Mouse (Mus musculus): ENCODE measurements around the gene Slc25a35.
A peak's percentile ranks its signal among the peaks of the same experiment; 100 is the strongest.
"Not testable (repeated sequence)": the region's sequence is repeated elsewhere in the genome, so short reads cannot be mapped to it uniquely, and the experiment has no call there.

Slc25a35 gene

DNA sequence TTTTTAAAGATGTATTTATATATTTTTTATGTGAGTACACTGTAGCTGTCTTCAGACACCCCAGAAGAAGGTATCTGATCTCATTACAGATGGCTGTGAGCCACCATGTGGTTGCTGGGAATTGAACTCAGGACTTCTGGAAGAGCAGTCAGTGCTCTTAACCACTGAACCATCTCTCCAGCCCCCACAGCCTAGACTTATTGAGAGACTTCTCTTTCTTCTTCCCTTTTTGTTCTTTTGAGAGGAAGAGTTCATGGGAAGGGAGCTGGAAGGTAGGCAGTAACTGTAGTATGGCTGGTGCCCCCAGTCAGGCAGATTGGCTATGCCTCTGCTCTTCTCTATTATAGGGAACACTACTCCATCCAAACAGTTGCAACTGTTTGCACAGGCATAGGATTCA, 38.6 kb downstream of the Slc25a35 start:
- not testable (repeated sequence) for DNase-seq (ENCODE audit: low spot score in 2 of 2)

DNA sequence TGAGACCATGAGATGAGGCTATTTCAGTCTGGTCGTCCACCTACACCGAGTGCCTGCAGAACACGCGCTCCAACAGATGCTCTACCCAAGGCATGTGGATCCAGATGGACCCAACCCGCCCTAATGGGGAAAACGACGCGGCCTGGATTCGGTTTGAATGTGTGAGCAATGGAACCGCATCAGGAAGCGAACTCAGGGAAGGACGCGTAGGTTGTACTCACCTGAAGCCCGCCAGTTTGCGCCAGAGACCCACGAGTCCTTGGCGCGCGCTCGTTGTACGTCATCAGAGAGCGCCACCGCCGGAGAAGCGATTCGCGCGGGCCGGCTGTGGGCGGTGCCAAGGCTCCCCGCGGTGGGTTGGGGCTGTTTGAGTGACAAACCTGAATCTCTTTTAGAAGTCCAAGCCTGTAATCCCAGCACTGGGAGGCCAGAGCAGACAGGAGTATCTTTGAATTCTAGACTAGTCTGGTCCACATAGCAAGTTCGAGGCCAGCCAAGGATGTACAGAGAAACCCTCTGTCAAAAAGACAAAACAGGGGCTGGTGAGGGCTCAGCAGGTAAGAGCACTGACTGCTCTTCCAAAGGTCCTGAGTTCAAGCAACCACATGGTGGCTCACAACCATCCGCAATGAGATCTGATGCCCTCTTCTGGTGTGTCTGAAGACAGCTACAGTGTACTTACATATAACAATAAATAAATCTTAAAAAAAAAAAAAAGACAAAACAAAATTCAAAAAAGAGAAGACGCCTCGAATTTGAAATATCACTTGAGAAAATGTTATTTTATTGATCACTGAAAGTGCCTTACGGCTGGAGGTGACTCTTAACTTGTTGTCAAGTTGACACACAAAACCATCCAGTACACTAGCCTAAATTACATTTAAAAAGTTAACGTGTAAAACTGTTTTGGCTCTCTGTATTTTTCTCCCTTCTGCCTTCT, 40.5 kb downstream of the Slc25a35 start, which contains the start of gene Pfas:
Gene Pfas, minus strand, starts transcription at position 279 of the 940 bp plus-strand sequence.
- peak; percentile 86 to 94 for DNase-seq (ENCODE audit: low spot score in 2 of 2)

DNA sequence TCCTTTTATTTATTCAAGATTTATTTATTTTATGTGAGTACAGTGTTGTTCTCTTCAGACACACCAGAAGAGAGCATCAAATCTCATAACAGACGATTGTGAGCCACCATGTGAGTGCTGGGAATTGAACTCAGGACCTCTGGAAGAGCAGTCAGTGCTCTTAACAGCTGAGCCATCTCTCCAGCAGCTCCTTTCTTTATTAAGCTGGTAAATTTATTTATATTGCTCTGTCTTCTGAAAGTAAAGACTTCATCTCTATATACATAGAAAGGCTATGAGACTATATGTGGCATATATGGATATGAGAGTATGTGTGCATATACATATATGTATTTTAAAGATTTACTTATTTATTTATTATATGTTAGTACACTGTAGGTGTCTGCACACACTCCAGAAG, 41.6 kb downstream of the Slc25a35 start:
- no peak for DNase-seq (ENCODE audit: low spot score in 2 of 2)

DNA sequence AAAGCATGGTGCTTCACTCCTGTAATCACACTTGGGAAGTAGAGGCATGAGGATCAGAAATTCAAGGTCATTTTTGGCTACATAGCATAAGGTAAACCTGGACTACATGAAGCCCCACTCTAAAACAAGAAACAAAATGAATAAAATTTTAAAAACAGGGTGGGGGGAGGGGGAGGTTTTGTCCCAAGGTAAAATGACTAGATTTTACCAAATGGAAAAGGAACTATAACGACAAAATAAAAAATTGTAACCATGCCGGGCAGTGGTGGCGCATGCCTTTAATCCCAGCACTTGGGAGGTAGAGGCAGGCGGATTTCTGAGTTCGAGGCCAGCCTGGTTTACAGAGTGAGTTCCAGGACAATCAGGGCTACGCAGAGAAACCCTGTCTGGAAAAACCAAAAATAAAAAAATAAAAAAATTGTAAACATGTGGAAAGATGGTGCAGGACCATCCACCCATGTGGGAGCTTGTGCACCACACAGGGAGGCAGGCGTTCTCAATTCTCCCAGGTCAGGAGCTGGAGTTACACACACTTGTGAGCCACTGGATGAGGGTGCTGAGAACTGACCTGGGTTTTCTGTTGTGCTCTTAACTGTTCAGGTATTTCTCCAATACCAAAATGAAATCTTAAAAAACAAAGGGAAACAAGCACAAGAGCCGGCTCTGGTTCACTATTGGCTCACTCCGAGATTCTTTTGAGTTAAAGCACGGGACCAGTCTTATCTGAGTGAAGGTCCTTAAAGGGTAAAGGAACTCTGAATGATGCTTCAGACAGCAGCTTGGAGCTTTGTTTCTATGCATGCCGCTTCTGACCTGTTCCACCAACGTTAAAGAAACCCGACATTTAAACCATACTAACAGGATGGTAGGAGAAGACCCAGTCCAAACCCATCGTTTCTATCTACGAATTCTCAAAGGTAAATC, 42.7 kb downstream of the Slc25a35 start:
- no peak for DNase-seq (ENCODE audit: low spot score in 2 of 2)

DNA sequence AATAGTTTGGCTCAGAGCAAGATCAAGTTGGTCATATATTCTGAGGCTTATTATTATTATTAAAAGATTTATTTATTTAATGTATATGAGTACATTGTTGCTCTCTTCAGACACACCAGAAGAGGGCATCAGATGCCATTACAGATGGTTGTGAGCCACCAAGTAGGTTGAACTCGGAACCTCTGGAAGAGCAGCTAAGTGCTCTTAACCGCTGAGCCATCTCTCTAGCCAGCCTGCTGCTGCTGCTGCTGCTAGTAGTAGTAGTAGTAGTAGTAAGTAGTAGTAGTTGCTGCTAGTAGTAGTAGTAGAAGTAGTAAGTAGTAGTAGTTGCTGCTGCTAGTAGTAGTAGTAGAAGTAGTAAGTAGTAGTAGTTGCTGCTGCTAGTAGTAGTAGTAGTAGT, 43.5 kb downstream of the Slc25a35 start:
- not testable (repeated sequence) for DNase-seq (ENCODE audit: low spot score in 2 of 2)

DNA sequence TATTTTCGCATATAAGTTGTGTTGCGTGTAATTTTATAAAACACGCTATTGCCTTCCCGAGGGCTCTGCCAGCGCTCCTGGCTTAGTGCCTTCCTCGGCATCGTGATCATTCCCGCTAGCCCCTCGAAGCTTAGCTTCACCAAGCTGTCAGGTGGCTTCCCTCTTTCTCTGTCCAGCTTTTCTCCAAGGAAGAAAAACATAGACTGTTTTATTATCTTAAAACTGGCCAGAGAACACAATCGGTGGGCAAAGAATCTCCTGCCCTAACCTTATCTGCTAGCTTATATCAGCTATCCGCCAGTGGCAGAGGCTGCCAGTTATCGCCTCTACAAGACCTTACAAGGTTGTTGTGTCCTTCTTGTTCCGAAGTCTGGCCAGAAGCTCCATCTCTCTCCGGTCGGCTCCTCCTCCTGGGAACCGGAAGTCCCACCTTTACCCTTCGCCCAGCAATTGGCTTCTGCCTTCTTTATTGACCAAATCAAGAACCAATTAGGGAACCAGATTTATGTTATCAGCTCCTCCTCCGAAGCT, 44.2 kb downstream of the Slc25a35 start:
- DNase-seq (ENCODE audit: low spot score in 2 of 2), result peak; percentile 78 to 80

DNA sequence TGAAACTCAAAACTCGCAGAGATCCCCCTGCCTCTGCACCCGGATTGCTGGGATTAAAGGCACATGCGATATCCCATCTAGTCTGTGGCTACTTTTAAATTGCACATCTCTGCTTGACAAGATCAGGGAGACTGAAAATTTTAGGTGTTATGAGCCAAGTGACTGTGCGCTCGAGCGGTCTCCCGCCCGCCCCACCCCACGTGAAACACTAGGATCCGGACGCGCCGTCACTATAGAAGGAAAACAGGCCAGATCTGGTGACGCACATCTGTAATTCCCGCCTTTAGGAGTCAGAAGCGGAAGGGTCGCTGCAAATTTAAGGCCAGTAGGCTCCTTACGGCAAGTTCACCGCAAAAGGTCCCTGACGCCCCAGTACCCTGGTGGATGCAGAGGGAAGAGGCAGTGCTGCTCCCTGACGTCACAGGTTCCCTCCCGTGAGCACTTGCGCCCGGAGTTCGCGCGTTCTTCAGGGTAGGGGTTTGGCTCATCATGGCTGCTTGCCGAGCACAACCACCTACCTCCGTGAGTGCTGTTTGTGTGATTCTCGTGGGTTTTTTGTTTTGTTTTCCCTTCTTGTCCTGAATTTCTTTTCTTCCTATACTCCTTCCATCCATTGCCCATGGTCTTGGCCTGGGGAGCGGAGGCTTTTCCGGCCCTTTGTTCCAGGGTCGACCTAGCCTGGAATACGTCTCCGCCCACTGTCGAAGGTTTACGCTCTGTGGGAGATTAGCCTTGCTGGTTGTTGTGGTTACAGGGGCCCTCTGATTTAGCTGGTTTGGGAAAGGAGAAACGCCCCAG, 47.9 kb downstream of the Slc25a35 start, which contains the start of gene Ctc1:
Gene Ctc1, plus strand, starts transcription at position 268 of the 798 bp plus-strand sequence.
- DNase-seq (ENCODE audit: low spot score in 2 of 2), result peak; percentile 82 to 88

DNA sequence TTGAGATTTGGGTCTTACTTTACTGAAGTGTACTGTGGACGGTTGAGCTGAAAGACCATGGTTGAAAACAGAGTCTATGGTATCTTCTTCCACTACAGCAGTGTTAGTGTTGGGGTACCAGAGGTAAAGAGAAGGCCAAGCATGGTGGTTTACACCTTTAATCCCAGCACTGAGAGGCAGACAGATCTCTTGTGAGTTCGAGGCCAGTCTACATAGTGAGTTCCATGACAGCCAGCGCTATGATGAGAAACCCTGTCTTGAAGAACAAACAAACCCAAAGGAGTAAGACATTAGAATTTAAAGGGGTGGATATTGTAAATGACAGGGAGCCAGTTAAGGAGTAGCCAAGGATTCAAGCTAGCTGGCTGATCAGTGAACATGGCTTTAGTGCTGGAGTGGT, 48.8 kb downstream of the Slc25a35 start:
- no peak for DNase-seq (ENCODE audit: low spot score in 2 of 2)

DNA sequence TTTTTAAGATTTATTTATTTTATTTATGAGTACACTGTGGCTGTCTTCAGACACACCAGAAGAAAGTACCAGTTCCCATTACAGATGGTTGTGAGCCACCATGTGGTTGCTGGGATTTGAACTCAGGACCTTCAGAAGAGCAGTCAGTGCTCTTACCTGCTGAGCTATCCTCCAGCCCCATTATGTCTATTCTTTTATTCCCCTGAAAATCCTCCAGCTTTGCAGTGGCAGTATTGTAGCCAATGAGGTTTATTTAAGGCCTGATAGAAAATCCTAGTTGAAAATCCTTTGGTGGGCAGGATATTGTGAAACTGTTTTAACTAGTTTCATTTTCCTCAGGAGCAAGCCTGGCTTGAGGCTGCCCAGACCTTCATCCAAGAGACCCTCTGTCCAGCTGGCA, 52.8 kb downstream of the Slc25a35 start:
- DNase-seq (ENCODE audit: low spot score in 2 of 2), result no peak

All from urinary bladder, postnatal 4 days (tissue).